Mouse (Mus musculus) gastrocnemius, postnatal 10 days (tissue): ENCODE data around the gene Ednra. TPM values are rescaled to one million over a fixed set of nuclear protein-coding genes. Genes with fewer than 3 reads are reported as not detected.
"Not testable (repeated sequence)": the region's sequence is repeated elsewhere in the genome, so short reads cannot be mapped to it uniquely, and the experiment has no call there.

Experiments used
- DNase-seq: peaks from one replicate; pipeline ENCODE4 v3.0.0; 2021; ENCODE audit warnings: mixed read lengths
- total RNA-seq, 2 experiments: library from RNA; stranded (reverse); gene quantifications; 2 replicates each; pipeline ENCODE4 v1.2.3; 2021

Gene Ednra
- total RNA-seq, 2 experiments from 2014 or later = 9.3 to 12.1 TPM

GRCm38 (mm10) chr8:77718933-77719332, 5.3 kb downstream of the Ednra start:
- DNase-seq = no peak

- DNase-seq = no peak
Measured at GRCm38 (mm10) chr8:77717036-77717435, 7.2 kb downstream of the Ednra start.

GRCm38 (mm10) chr8:77714455-77714854, 9.8 kb downstream of the Ednra start:
- no peak for DNase-seq

GRCm38 (mm10) chr8:77713688-77714087, 10.6 kb downstream of the Ednra start:
- no peak for DNase-seq

GRCm38 (mm10) chr8:77704768-77705167, 19.5 kb downstream of the Ednra start:
- no peak for DNase-seq

DNA sequence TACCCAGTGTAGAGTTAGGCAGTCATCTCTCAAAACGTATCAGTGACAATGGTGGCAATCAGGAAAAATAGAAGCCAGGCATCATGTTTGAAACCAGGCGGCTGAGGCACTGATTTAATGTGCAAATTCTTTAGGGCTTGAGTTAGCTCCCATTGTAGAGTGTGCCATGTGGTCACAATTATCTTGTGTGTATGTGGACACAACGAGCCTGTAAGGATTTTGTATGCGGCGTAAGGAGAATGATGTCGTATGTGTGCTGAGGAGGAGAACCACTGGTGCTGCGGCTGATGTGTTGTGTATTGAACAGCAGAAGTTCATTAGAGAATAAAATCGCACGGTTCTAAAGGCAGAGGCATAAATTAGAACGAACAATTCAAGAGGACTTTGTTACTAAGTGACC, 26.2 kb downstream of the Ednra start:
- DNase-seq = no peak

- DNase-seq = no peak
Measured at GRCm38 (mm10) chr8:77696182-77696581, 28.1 kb downstream of the Ednra start.

- DNase-seq = no peak
Measured at GRCm38 (mm10) chr8:77695486-77696058, 28.7 kb downstream of the Ednra start.

DNA sequence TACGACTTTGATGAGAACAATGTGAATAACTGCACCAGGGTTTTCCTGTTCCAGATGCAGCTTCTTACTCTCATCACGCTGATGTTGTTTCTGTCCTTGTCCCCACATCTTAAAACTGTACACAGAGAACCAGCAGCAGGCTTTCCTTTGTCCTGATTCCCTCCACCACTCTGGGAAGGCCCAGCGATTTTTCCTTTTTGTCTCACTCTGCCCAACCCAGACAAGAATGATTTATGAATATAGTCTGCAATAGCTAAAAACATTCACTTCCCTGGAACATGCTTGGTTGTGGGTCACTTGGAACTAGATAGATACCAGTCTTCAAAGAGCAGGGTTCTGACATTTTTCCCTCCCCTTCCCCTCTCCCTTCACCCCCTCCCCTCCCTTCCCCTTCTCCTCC, 29.2 kb downstream of the Ednra start:
- DNase-seq = no peak

DNA sequence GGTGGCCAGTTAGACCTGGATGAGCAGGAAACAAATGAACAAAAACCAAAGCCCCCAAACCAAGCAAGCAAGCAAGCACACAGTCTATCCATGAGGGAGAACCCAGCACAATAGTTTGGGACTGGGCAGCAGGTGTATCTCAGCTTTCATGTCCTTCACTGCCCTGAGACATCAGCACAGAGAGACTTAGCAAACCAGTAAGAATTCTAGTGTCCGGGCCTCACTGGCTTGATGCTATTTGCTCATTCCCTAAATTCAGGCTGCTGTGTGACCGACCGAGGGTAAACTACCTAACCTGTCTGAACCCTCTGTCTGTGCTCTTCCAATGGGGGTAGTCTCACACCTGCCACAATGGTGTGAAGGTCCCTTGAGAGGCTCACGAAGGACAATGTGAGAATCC, 29.7 kb downstream of the Ednra start:
- no peak for DNase-seq

DNA sequence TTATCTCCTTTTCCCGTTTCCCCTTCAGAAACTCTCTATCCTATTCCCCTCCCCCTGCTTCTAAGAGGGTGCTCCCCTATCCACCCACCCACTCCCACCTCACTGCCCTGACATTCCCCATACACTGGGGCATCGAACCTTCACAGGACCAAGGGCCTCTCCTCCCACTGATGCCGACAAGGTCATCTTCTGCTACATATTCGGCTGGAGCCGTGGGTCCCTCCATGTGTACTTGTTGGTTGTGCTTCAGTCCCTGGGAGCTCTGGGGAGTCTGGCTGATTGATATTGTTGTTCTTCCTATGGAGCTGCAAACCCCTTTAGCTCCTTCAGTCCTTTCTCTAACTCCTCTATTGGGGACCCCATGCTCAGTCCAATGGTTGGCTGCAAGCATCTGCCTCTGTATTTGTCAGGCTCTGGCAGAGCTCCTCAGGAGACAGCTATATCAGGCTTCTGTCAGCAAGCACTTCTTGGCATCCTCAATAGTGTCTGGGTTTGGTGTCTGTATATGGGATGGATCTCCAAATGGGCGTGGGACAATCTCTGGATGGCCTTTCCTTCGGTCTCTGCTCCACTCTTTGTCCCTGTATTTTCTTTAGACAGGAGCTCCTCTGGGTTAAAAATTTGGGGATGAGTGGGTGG, 34.7 kb downstream of the Ednra start:
- DNase-seq = not testable (repeated sequence)

DNA sequence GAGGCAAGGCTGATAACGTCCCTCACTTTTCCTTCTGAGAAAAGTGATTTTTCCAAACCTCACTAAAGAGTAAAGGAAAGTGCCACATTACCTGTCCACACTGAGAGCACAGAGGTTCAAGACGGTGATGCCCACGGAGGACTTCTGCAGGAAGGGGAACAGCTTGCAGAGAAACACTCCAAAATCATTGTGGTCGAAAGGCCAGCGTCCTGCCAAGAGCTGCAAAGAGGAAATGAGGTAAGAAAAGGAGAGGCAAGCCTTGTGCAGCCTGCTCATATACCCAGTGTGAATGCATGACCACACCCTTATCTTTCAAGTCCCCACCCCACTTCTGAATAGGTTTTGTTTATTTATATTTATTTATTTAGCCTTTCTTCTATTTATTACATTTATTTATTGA, 35.3 kb downstream of the Ednra start:
- no peak for DNase-seq

DNA sequence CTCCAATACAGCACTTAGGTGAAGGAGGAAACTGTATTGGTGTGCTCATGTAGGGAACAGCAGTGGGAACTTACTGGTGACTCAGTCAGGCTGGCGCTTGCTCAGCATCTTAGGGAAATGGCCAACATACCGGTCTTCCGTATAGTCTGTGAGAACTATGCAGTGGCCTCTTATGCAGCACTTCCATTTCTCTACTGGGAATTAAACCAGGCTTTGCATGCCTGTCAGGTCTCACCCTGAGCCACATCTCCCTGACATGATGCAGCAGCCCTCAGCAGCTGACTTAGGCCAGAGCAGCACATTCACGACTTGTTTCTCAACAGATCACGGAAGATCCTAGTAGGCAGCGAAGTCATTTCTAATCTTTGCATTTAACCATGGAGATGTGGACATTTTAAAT, 39.9 kb downstream of the Ednra start:
- no peak for DNase-seq

DNA sequence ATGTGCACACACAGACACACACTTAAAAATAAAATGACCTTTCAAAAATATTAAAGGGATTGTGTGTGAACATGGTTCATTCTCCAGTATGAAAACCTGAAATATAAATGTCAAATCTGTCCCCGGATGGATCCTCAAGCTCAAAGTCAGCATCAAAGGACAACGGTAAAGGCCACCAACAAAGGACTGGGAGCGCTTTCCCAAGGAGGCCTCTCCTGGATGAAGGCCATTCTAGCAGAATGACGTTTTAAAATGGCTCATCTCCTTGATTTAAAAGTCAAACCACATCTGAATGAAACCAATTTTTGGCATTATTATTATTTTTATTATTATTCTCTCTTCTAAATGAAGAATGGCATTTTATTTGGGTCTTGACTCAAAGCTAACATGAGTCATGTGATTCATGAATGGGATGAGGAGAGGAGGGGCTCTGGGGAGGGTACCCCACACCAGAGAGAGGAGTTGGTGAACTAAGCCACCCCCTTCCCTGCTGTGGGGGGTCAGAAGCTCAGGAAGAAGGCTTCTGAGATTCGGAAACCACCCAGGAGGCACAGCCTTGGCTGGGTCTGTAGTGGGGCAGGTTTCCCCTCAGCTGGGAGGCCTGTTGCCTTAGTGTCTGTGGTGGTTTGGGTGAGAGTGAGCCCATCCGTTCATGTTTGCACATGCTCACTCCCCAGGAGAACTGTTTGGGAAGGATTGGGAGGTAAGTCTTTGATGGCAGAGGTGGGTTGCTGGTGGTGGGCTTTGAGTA, 40.7 kb downstream of the Ednra start:
- DNase-seq = no peak

DNA sequence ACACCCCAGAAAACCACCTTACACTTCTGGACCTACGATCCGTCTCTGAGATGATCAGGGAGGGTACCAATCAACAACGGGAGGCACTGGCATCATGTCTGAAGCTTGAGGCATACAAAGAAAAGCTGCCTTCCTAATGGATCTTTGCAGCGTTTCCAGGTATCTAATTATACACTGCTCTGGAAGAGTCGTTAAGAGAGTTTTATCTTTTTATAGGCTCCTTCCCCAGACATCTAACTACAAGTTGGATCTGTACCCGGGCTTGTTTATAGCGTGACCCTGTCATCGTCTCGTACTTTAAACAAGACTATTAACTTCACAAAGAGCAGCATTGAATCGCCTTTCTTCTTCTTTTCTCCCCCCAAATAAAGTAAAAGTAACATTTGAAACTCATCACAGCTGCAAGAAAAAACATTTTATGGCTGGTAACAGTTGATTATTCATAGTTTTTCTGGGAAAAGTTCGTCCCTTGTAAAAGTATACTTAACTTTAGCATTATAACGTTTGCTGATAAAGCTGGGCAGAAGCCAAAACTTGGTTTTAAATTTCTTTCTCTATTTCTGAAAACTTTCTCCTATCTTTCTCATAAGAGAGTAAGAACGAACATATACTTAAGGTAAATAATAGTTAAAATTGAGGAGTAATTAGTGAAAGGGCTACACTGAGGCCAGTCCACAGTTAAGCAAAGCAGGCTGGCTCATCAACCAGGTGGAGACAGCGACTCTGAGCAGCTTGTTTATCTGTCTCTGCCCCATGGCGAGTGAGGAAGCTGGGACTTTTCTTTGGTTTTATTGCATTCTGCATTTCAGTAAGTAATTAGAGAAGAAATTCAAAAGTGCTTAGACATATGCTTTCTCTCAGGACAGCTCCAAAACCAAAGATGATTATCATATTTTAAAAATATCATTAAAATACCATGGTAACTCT, 42.0 kb downstream of the Ednra start:
- no peak for DNase-seq

- no peak for DNase-seq
Measured at GRCm38 (mm10) chr8:77672036-77672435, 52.2 kb downstream of the Ednra start.

DNA sequence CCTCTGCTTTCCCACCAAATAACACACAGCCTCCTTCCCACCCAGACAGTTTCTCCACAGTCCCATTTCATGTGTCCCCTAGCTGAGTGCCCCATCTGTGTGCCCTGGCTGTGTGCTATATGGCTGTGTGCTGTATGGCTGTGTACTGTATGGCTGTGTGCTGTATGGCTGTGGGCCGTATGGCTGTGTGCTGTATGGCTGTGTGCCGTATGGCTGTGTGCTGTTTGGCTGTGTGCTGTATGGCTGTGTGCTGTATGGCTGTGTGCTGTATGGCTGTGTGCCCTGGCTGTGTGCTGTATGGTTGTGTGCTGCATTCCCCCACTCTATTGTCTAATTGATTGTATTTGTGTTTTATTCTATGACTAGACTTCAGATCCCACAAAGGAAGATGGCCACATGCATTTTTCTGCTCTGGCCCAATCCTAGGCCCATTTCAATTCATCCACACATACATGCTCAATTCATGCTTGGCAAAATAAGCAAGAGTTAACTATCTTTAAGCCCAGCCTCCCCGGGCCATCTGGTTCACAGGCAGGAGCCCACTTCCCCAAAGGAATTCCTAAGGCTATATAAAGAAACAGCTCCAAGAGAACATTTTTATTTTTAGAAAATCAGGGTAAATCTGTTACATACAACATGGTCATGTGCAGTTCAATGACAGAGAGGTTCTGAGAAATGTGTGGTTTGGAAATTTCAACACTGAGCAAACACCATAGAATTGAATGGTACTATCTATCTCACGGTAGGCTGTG, 53.5 kb downstream of the Ednra start:
- no peak for DNase-seq

- no peak for DNase-seq
Measured at GRCm38 (mm10) chr8:77667916-77668315, 56.3 kb downstream of the Ednra start.

DNA sequence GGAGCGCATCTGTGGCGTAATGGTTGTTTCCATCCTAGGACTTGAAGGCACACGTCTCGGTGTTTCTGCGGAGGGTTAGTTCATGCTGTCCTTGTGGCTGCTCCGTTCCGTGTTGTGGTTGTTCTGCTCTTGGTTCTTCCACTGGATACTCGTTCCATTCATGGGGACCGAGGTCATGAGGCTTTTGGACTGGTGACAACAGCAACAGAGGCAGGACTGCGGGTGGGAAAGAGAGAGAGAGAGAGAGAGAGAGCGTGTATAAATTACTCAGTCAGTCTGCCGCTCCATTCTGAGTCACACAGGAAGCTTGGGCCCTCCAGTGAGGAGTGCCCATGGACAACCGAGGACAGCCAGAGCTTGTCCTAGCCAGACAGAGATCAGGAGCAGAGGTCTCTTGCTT, 59.4 kb downstream of the Ednra start:
- DNase-seq = no peak

GRCm38 (mm10) chr8:77659534-77660080, 64.7 kb downstream of the Ednra start:
- DNase-seq = no peak

- DNase-seq = no peak
Measured at GRCm38 (mm10) chr8:77658356-77658755, 65.9 kb downstream of the Ednra start.
